Mouse (Mus musculus) neural tube, embryonic 15.5 days (tissue): ENCODE data around the gene Nrsn1. TPM values are rescaled to one million over a fixed set of nuclear protein-coding genes. Genes with fewer than 3 reads are reported as not detected.
"Not testable (repeated sequence)": the region's sequence is repeated elsewhere in the genome, so short reads cannot be mapped to it uniquely, and the experiment has no call there.

Source experiments
- ATAC-seq: fragments of 200-750 bp; cut with Nextera tagmentation; 2 replicates; pipeline ENCODE4 v1.8.0; 2017; ENCODE audit warnings: mild to moderate bottlenecking, moderate TSS enrichment, moderate library complexity; ENCODE audit not compliant: low FRiP score
- H3K27ac ChIP-seq: fragments of 300-500 bp; sonication (generic); replicated peaks from 2 replicates; pipeline ENCODE4 v1.5.1; 2015; ENCODE audit warnings: mild to moderate bottlenecking, inconsistent platforms
- H3K27me3 ChIP-seq: fragments of 300-500 bp; sonication (generic); replicated peaks from 2 replicates; pipeline ENCODE4 v1.6.1; 2015; ENCODE audit warnings: inconsistent platforms
- H3K36me3 ChIP-seq: fragments of 300-500 bp; sonication (generic); 2 replicates; pipeline ENCODE4 v1.6.1; 2015; ENCODE audit warnings: inconsistent platforms
- H3K4me1 ChIP-seq: fragments of 300-500 bp; sonication (generic); 2 replicates; pipeline ENCODE4 v1.6.1; 2015; ENCODE audit warnings: inconsistent platforms
- H3K4me2 ChIP-seq: fragments of 300-500 bp; sonication (generic); 2 replicates; pipeline ENCODE4 v1.6.1; 2015; ENCODE audit warnings: inconsistent platforms, mild to moderate bottlenecking, moderate library complexity
- H3K4me3 ChIP-seq: fragments of 300-500 bp; sonication (generic); replicated peaks from 2 replicates; pipeline ENCODE4 v1.5.1; 2015; ENCODE audit warnings: mild to moderate bottlenecking, inconsistent platforms
- H3K9ac ChIP-seq: fragments of 300-500 bp; sonication (generic); replicated peaks from 2 replicates; pipeline ENCODE4 v1.6.1; 2015; ENCODE audit warnings: mild to moderate bottlenecking, inconsistent platforms
- H3K9me3 ChIP-seq: fragments of 300-500 bp; sonication (generic); replicated peaks from 2 replicates; pipeline ENCODE4 v1.6.1; 2016; ENCODE audit warnings: inconsistent platforms
- WGBS: fragments of 180-500 bp; shearing (Covaris S2); methylation state at CpG from one replicate; pipeline ENCODE4 v1.1.7; 2015; ENCODE audit warnings: mixed read lengths; 5-methylcytosine and 5-hydroxymethylcytosine counted together
- polyA plus RNA-seq: library from polyadenylated mRNA; unstranded; fragments of >200 nt; fragmentation: Nextera tagmentation; extraction: Ambion mirVana; gene quantifications from 2 replicates; pipeline ENCODE4 v1.2.1, GENCODE M21; 2015

Gene Nrsn1
- polyA plus RNA-seq, result 57.4 and 68.9 TPM in 2 replicates

DNA sequence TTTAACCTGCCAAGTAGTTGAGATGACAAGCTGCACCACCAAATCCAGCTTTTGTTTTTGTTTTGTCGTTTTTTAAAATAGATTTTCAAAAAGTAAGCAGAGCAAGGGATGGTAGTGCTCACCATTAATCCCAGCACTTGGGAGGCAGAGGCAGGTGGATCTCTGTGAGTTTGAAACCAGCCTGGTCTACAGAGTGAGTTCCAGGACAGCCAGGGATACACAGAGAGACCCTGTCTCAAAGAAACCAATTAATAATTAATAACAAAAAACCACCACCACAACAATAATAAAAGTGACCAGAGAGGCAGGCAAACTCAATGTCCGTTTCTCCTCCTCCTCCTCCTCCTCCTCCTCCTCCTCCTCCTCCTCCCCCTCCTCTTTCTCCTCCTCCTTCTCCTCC, at the start of gene Nrsn1:
TSS of gene Nrsn1 (minus strand) at position 101 of the 400 bp plus-strand sequence.
- H3K27ac ChIP-seq, result peak within 1 kb of the TSS; percentile 58; the same call in 1 of the 2 replicates
- not testable (repeated sequence) for H3K9me3 ChIP-seq, H3K36me3 ChIP-seq, H3K27me3 ChIP-seq, ATAC-seq
- peak within 1 kb of the TSS; percentile 54 for H3K9ac ChIP-seq
- H3K4me2 ChIP-seq, result peak within 1 kb of the TSS; percentile 71
- H3K4me1 ChIP-seq, result peaks cover 18% of the 10 kb centered on the region
- 47% methylated on average over 2 of the region's 2 CpGs for WGBS
- H3K4me3 ChIP-seq, result peak within 1 kb of the TSS; percentile 54

GRCm38 (mm10) chr13:25312059-25312458, 41.8 kb upstream of the Nrsn1 start:
- WGBS, result 79% methylated on average over 2 of the region's 2 CpGs
- no peak for ATAC-seq
- H3K27ac ChIP-seq, result no peak overlapping the region

DNA sequence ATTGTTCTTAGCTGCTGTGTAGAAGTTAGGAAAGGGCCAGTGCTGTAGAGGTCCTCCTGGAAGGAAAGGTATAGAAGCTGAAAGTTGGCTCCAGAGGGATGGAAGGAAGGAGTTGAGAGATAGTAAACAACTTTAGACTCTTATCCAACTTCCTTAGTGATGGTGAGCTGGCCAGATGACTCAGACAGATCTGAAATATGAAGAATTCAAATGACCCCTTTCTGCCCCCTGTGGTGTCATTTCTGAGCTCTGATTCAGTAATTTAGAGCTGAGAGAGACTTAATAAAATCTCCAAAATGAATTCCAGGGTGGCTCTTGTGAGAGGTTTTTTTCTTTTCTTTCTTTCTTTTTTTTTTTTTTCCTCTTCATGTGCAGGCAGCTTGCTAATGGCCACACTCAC, 39.8 kb upstream of the Nrsn1 start:
- Histone ChIP-seq H3K36me3 (no peaks in the 10 kb centered on the region), H3K9ac (no peak overlapping the region), H3K27ac (no peak overlapping the region), H3K27me3 (no peaks in the 10 kb centered on the region), H3K4me2 (no peak overlapping the region), H3K9me3 (no peaks in the 10 kb centered on the region), H3K4me1 (no peaks in the 10 kb centered on the region), H3K4me3 (no peak overlapping the region)
- no peak for ATAC-seq

More at GRCm38 (mm10) chr13:25312059-25312458, 41.8 kb upstream of the Nrsn1 start:
- no peaks in the 10 kb centered on the region for H3K36me3 ChIP-seq
- H3K4me1 ChIP-seq, result no peaks in the 10 kb centered on the region
- H3K9ac ChIP-seq, result no peak overlapping the region
- H3K27me3 ChIP-seq, result no peaks in the 10 kb centered on the region
- H3K4me2 ChIP-seq, result no peak overlapping the region
- no peak overlapping the region for H3K4me3 ChIP-seq
- H3K9me3 ChIP-seq, result no peaks in the 10 kb centered on the region

DNA sequence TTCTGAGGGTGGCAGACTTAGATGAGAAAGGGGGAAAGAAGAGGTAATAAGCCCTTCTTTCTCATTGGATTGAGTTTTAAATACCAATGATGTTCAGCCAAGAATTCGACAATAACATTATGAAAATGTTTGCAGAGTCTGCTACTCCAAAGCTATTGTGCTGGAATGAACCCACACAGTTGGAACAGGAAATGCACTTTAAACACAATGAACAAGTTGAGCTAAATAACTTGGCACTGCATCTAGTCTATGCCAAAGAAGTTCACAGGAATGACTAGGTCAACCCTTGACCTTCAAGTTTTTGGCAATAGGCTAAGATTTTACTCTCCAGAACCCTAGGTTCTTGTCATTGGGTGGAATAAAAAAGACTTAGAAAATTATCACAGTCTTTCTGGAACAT, 18.4 kb upstream of the Nrsn1 start:
- no peaks in the 10 kb centered on the region for H3K4me1 ChIP-seq
- H3K27me3 ChIP-seq, result no peaks in the 10 kb centered on the region
- no peak for ATAC-seq
- no peaks in the 10 kb centered on the region for H3K36me3 ChIP-seq
- 84% methylated on average over 1 of the region's 1 CpGs for WGBS
- no peak overlapping the region for H3K4me2 ChIP-seq
- no peak overlapping the region for H3K27ac ChIP-seq
- H3K4me3 ChIP-seq, result no peak overlapping the region
- H3K9ac ChIP-seq, result no peak overlapping the region
- no peaks in the 10 kb centered on the region; the same call in 1 of the 2 replicates for H3K9me3 ChIP-seq

DNA sequence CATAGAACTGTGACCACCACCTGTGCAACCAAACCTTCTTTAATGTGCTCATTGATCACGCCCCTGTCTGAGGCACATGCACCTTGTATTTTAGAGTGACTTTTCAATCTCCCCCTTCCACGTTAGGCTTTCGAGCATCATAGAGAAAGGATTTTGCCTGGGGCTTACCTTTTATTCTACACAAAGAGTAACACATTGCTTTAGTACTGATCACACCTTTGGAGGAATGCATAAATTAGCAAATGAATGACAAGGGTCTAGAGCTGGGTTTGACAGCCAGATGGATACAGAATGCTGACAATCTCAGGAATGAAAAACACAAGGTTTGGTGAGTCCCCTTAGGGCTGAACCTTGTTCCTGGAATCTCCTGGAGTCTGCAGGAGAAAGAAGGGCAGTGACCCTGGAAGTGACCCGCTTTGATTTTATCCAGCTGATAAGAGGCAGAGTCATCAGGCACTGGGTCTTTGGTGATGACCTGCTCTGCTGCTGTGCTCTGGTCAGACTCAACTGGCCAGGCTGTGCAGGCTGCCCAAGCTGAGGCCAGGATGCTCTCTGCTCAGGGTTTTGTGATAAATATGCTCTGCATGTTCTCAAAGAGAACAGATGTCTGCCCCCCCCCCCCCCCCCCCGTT, 4.7 kb upstream of the Nrsn1 start:
- H3K4me1 ChIP-seq, result peaks cover 1% of the 10 kb centered on the region; the same call in 1 of the 2 replicates
- WGBS, result 60% methylated on average over 5 of the region's 5 CpGs
- H3K27me3 ChIP-seq, result no peaks in the 10 kb centered on the region
- no peaks in the 10 kb centered on the region for H3K9me3 ChIP-seq
- H3K4me3 ChIP-seq, result no peak overlapping the region
- H3K36me3 ChIP-seq, result no peaks in the 10 kb centered on the region
- no peak for ATAC-seq
- no peak overlapping the region for H3K9ac ChIP-seq
- H3K27ac ChIP-seq, result no peak overlapping the region
- H3K4me2 ChIP-seq, result no peak overlapping the region

DNA sequence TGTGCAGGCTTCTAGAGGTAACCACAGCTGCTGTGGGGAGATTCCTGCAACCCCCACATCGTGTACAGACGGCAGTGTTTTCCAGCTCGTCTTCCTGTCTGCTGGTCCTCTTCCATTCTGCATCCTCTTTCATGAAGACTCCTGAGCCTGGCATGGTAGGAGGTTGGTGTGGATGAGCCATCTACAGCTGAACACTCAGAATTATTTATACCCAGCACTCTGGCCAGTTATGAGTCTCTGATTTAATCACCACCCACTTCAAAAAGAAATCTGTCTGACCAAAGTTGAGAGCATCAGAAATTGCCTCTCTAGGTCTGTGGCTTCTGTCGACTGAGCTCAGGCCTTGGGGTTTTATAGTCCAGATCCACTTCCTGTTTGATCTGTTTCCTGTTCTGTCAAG, 1.9 kb upstream of the Nrsn1 start:
- Histone ChIP-seq H3K4me1 (peaks cover 18% of the 10 kb centered on the region), H3K27ac (no peak overlapping the region), H3K9ac (no peak overlapping the region), H3K36me3 (no peaks in the 10 kb centered on the region), H3K9me3 (no peaks in the 10 kb centered on the region), H3K4me2 (no peak overlapping the region), H3K4me3 (no peak overlapping the region), H3K27me3 (no peaks in the 10 kb centered on the region)
- WGBS, result 74% methylated on average over 4 of the region's 4 CpGs
- ATAC-seq, result no peak

DNA sequence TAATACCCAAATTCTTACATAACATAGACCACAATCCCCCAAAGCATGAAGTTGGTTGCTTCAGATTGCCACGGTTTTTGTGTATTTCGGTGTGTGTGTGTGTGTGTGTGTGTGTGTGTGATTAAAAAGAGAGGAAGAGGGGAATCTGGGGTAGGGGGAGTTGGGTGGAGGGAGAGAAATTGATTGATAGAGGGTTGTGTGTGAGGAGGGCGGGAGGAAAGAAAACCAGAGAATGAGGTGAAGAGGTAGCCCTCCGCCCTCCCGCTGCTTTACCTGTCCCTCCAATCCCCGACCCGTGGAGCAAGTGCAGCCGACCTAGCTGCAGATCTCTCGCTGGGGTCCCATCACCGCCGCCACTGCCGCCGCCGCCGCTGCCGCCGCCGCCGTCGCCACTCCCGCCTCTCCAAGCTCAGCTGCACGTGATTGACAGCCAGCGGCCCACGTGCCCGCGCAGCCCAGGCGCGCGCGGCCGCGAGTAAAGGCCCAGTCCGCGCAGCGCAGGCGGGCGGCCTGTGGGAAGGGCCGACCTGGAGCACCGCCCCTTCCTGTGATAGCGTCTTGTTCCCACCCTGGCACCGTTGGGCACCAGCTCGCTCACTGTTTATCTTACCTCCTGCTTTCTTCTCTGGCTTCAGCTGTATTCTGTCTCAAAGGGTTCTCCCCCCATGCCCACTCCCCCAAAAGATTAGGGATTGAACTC, 583 bp downstream of the Nrsn1 start:
- no peaks in the 10 kb centered on the region for H3K27me3 ChIP-seq
- peak overlapping the region; percentile 54 for H3K4me3 ChIP-seq
- no peaks in the 10 kb centered on the region for H3K9me3 ChIP-seq
- H3K9ac ChIP-seq, result peak overlapping the region; percentile 54
- H3K27ac ChIP-seq, result peak overlapping the region; percentile 58; the same call in 1 of the 2 replicates
- H3K4me2 ChIP-seq, result peak overlapping the region; percentile 71
- WGBS, result 2% methylated on average over 38 of the region's 42 CpGs
- H3K4me1 ChIP-seq, result peaks cover 18% of the 10 kb centered on the region
- no peaks in the 10 kb centered on the region for H3K36me3 ChIP-seq
- ATAC-seq, result peak; percentile 97

- Histone ChIP-seq H3K9ac (no peak overlapping the region), H3K4me1 (peaks cover 18% of the 10 kb centered on the region), H3K9me3 (no peaks in the 10 kb centered on the region), H3K4me2 (peak overlapping the region; percentile 71), H3K36me3 (no peaks in the 10 kb centered on the region), H3K27ac (no peak overlapping the region), H3K4me3 (peak overlapping the region; percentile 54), H3K27me3 (no peaks in the 10 kb centered on the region)
- peak; percentile 9; the same call in 1 of the 2 replicates for ATAC-seq
- WGBS, result 20% methylated on average over 2 of the region's 2 CpGs
Measured at GRCm38 (mm10) chr13:25269039-25269438, 1.3 kb downstream of the Nrsn1 start.

- WGBS, result 76% methylated on average over 4 of the region's 4 CpGs
- Histone ChIP-seq H3K4me2 (no peak overlapping the region), H3K27me3 (no peaks in the 10 kb centered on the region), H3K9ac (no peak overlapping the region), H3K27ac (no peak overlapping the region), H3K4me1 (no peaks in the 10 kb centered on the region), H3K4me3 (no peak overlapping the region), H3K36me3 (no peaks in the 10 kb centered on the region), H3K9me3 (no peaks in the 10 kb centered on the region)
- ATAC-seq, result no peak
Measured at GRCm38 (mm10) chr13:25262748-25263147, 7.6 kb downstream of the Nrsn1 start.

GRCm38 (mm10) chr13:25257608-25258007, 12.7 kb downstream of the Nrsn1 start:
- Histone ChIP-seq H3K9me3 (no peaks in the 10 kb centered on the region), H3K9ac (no peak overlapping the region), H3K4me2 (no peak overlapping the region), H3K36me3 (no peaks in the 10 kb centered on the region), H3K4me3 (no peak overlapping the region), H3K27ac (no peak overlapping the region; the same call in 1 of the 2 replicates), H3K27me3 (no peaks in the 10 kb centered on the region), H3K4me1 (no peaks in the 10 kb centered on the region)
- peak; percentile 78; the same call in 1 of the 2 replicates for ATAC-seq
- 67% methylated on average over 6 of the region's 6 CpGs for WGBS

DNA sequence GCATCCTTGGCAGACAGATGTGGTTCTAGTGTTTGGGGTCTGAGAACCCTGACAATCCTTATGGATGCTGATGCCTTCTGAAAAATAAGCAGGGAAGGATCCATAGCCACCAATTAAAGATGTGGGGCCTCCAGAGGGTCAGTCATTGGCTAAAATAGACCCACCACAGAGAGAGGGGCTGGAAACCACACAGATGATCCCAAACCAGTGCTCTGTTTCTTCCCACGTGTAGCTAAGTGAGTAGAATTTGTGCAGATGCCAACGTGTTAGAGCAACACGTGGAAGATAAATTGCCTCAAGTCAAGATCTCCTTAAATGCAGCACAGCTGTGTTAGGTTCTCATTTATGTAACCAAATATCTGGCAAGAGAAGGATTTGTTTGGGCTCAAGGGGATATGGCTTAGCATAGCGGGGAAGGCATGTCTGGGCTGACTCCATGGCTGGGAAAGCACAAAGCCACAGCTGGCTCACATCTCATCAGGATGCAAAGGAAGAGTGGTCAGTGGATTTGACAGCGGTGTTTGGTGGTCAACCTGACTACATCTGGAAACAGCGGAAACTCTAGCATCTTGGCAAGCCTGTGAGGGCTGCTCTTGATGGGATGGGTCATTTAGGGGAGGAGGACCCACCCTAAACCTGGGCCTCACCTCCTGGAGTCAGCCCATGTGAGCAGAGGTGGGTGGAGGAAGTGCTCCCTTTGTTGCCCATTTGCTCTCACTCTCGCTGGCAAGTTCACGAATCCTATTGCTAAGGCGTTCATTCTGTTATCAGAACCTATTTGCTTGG, 15.6 kb downstream of the Nrsn1 start:
- H3K27ac ChIP-seq, result no peak overlapping the region
- no peak for ATAC-seq
- H3K9ac ChIP-seq, result no peak overlapping the region
- no peaks in the 10 kb centered on the region for H3K36me3 ChIP-seq
- H3K4me2 ChIP-seq, result no peak overlapping the region
- 85% methylated on average over 9 of the region's 9 CpGs for WGBS
- H3K9me3 ChIP-seq, result no peaks in the 10 kb centered on the region
- no peaks in the 10 kb centered on the region for H3K4me1 ChIP-seq
- no peaks in the 10 kb centered on the region for H3K27me3 ChIP-seq
- H3K4me3 ChIP-seq, result no peak overlapping the region
